Mouse (Mus musculus): ENCODE data around the gene Tomm6. TPM values are rescaled to one million over a fixed set of nuclear protein-coding genes. Genes with fewer than 3 reads are reported as not detected.
"Not testable (repeated sequence)": the region's sequence is repeated elsewhere in the genome, so short reads cannot be mapped to it uniquely, and the experiment has no call there.

Tomm6 gene
- polyA plus RNA-seq, 1 experiment from 2014 or later, result 324 TPM

DNA sequence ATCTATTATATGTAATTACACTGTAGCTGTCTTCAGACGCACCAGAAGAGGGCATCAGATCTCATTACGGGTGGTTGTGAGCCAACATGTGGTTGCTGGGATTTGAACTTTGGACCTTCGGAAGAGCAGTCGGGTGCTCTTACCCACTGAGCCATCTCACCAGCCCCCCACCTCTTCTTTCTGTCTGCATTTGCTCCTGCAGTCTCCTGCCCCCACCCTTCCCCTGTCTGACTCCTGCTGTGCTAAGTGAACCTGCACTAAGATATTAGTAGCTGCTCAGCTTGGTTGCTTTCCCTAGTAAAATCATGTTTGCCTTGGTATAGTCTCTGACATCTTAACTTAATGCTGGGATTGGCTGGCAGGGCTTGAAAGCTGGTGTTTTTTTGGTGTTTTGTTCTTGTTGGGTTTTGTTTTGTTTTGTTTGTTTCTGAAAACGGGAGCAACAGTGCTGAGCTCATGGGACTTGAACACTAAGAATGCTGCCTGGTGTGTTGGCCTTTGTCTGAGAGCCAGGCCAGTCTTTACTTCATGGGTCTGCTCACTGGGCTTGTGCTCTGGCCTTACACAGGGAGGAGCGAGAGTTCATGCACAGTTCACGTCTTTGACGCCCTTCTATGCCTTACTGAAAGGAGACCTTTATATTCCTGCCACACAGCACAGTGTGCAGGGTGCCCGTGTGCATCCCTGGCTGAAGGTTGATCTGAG, 25.0 kb downstream of the Tomm6 start:
- Histone ChIP-seq H3K27me3 (replicated peaks; ENCODE audit: insufficient read depth, low read length) (no peaks in the 10 kb centered on the region), H3K27ac (ENCODE audit: low read length) (no peak overlapping the region), H3K9ac (replicated peaks; ENCODE audit: low read depth) (no peak overlapping the region), H3K4me3 (ENCODE audit: low read depth, low read length) (no peak overlapping the region), H3K4me2 (replicated peaks; ENCODE audit: low read depth, low read length) (no peak overlapping the region), H3K36me3 (ENCODE audit: insufficient read depth, low read length) (no peaks in the 10 kb centered on the region), H3K4me1 (ENCODE audit: insufficient read depth, low read depth, low read length) (no peaks in the 10 kb centered on the region), H3K9me3 (ENCODE audit: low read length) (no peaks in the 10 kb centered on the region)
- TF ChIP-seq EP300 (IDR thresholded peaks at IDR 0.05) (no peak), CTCF (IDR thresholded peaks at IDR 0.05) (no peak)
- WGBS, result 62% methylated on average over 9 of the region's 9 CpGs
- DNase-seq (ENCODE audit: low spot score) (no peak), ATAC-seq (no peak)

GRCm38 (mm10) chr17:47658741-47659243, 29.4 kb downstream of the Tomm6 start:
- Histone ChIP-seq H3K4me1 (ENCODE audit: insufficient read depth, low read depth, low read length) (no peaks in the 10 kb centered on the region), H3K4me2 (replicated peaks; ENCODE audit: low read depth, low read length) (no peak overlapping the region), H3K9ac (replicated peaks; ENCODE audit: low read depth) (no peak overlapping the region), H3K27ac (ENCODE audit: low read length) (no peak overlapping the region), H3K27me3 (replicated peaks; ENCODE audit: insufficient read depth, low read length) (no peaks in the 10 kb centered on the region), H3K36me3 (ENCODE audit: insufficient read depth, low read length) (no peaks in the 10 kb centered on the region), H3K4me3 (ENCODE audit: low read depth, low read length) (no peak overlapping the region), H3K9me3 (ENCODE audit: low read length) (no peaks in the 10 kb centered on the region)
- DNase-seq (ENCODE audit: low spot score) (no peak), ATAC-seq (no peak)
- 73% methylated on average over 3 of the region's 3 CpGs for WGBS
- TF ChIP-seq EP300 (IDR thresholded peaks at IDR 0.05) (no peak), CTCF (IDR thresholded peaks at IDR 0.05) (no peak)

GRCm38 (mm10) chr17:47657901-47658300, 30.3 kb downstream of the Tomm6 start:
- Histone ChIP-seq H3K36me3 (ENCODE audit: insufficient read depth, low read length) (no peaks in the 10 kb centered on the region), H3K9ac (replicated peaks; ENCODE audit: low read depth) (no peak overlapping the region), H3K27me3 (replicated peaks; ENCODE audit: insufficient read depth, low read length) (no peaks in the 10 kb centered on the region), H3K4me1 (ENCODE audit: insufficient read depth, low read depth, low read length) (no peaks in the 10 kb centered on the region), H3K9me3 (ENCODE audit: low read length) (no peaks in the 10 kb centered on the region), H3K27ac (ENCODE audit: low read length) (no peak overlapping the region), H3K4me2 (replicated peaks; ENCODE audit: low read depth, low read length) (no peak overlapping the region), H3K4me3 (ENCODE audit: low read depth, low read length) (no peak overlapping the region)
- 76% methylated on average over 4 of the region's 4 CpGs for WGBS
- no peak for ATAC-seq
- TF ChIP-seq EP300 (IDR thresholded peaks at IDR 0.05), result no peak
- TF ChIP-seq CTCF (IDR thresholded peaks at IDR 0.05), result peak; percentile 21
- DNase-seq (ENCODE audit: low spot score), result no peak

DNA sequence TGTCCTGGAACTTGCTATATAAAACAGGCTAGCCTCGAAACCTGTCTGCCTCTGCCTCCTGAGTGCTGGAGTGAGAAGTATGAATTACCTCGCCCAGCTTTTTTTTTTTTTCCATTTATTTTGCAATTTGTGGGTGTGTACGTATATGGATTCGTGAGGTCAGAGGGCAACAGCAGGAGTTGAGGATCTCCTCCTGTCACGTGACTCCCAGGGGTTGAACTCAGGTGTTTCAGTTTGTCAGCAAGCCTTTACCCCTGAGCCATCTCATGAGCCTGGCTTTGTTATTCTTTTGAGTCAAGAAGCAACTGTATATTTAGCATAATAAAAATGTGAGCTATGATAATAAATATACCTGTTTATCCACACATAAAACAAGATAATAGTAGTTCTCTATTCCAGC, 32.5 kb downstream of the Tomm6 start:
- 66% methylated on average over 5 of the region's 5 CpGs for WGBS

GRCm38 (mm10) chr17:47654346-47654745, 33.8 kb downstream of the Tomm6 start:
- H3K27ac ChIP-seq (ENCODE audit: low read length); DNase-seq (ENCODE audit: low spot score); H3K9me3 ChIP-seq (ENCODE audit: low read length); H3K4me2 ChIP-seq (replicated peaks; ENCODE audit: low read depth, low read length); H3K9ac ChIP-seq (replicated peaks; ENCODE audit: low read depth); ATAC-seq; H3K4me1 ChIP-seq (ENCODE audit: insufficient read depth, low read depth, low read length); H3K27me3 ChIP-seq (replicated peaks; ENCODE audit: insufficient read depth, low read length); H3K4me3 ChIP-seq (ENCODE audit: low read depth, low read length); H3K36me3 ChIP-seq (ENCODE audit: insufficient read depth, low read length): not testable (repeated sequence)
- WGBS, result 95% methylated on average over 8 of the region's 8 CpGs

More for the DNA sequence above, 32.5 kb downstream of the Tomm6 start:
- no peak for TF ChIP-seq EP300 (IDR thresholded peaks at IDR 0.05)
- no peak for TF ChIP-seq CTCF (IDR thresholded peaks at IDR 0.05)
- ATAC-seq (no peak), DNase-seq (ENCODE audit: low spot score) (no peak)
- H3K4me1 ChIP-seq (ENCODE audit: insufficient read depth, low read depth, low read length), result no peaks in the 10 kb centered on the region
- no peaks in the 10 kb centered on the region for H3K27me3 ChIP-seq (replicated peaks; ENCODE audit: insufficient read depth, low read length)
- no peak overlapping the region for H3K4me2 ChIP-seq (replicated peaks; ENCODE audit: low read depth, low read length)
- no peaks in the 10 kb centered on the region for H3K9me3 ChIP-seq (ENCODE audit: low read length)
- H3K9ac ChIP-seq (replicated peaks; ENCODE audit: low read depth), result no peak overlapping the region
- H3K36me3 ChIP-seq (ENCODE audit: insufficient read depth, low read length), result no peaks in the 10 kb centered on the region
- no peak overlapping the region for H3K4me3 ChIP-seq (ENCODE audit: low read depth, low read length)
- no peak overlapping the region for H3K27ac ChIP-seq (ENCODE audit: low read length)

DNA sequence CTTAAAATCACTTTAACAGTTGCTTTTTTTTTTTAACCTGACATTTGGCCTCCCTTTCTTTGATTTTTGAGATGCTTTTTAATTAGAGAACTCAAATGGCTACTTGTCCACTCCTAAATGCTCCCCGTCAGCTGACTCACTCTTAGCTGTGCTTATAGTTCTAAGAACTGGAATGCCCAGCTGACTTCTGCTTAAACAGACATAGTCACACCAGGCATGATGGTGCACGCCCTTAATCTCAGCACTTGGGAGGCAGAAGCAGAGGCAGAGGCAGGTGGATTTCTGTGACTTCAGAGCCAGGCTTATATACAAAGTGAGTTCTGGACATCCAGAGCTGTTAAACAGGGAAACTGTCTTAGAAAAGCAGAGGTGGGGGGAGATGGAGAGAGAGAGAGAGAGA, 36.2 kb downstream of the Tomm6 start:
- H3K4me2 ChIP-seq (replicated peaks; ENCODE audit: low read depth, low read length), result no peak overlapping the region
- H3K27me3 ChIP-seq (replicated peaks; ENCODE audit: insufficient read depth, low read length), result no peaks in the 10 kb centered on the region
- WGBS, result 79% methylated on average over 2 of the region's 2 CpGs
- ATAC-seq (no peak), DNase-seq (ENCODE audit: low spot score) (no peak)
- H3K4me3 ChIP-seq (ENCODE audit: low read depth, low read length), result no peak overlapping the region
- no peaks in the 10 kb centered on the region for H3K36me3 ChIP-seq (ENCODE audit: insufficient read depth, low read length)
- no peak for TF ChIP-seq EP300 (IDR thresholded peaks at IDR 0.05)
- no peak for TF ChIP-seq CTCF (IDR thresholded peaks at IDR 0.05)
- no peak overlapping the region for H3K27ac ChIP-seq (ENCODE audit: low read length)
- H3K9me3 ChIP-seq (ENCODE audit: low read length), result no peaks in the 10 kb centered on the region
- no peaks in the 10 kb centered on the region for H3K4me1 ChIP-seq (ENCODE audit: insufficient read depth, low read depth, low read length)
- H3K9ac ChIP-seq (replicated peaks; ENCODE audit: low read depth), result no peak overlapping the region
